Mouse (Mus musculus): ENCODE measurements around the gene Klf13.

Klf13 gene

GRCm38 (mm10) chr7:63905190-63905589 lies 33.5 kb downstream of the Klf13 start:
- no peak for DNase-seq

GRCm38 (mm10) chr7:63903635-63904380 lies 34.9 kb downstream of the Klf13 start:
- peak; percentile 16 for DNase-seq

GRCm38 (mm10) chr7:63902604-63903210 lies 36.0 kb downstream of the Klf13 start:
- DNase-seq = peak; percentile 43

GRCm38 (mm10) chr7:63901942-63902341 lies 36.8 kb downstream of the Klf13 start:
- peak; percentile 23 for DNase-seq

- no peak for DNase-seq
Measured at GRCm38 (mm10) chr7:63901346-63901745, 37.4 kb downstream of the Klf13 start.

- DNase-seq = no peak
Measured at GRCm38 (mm10) chr7:63900411-63900810, 38.3 kb downstream of the Klf13 start.

- no peak for DNase-seq
Measured at GRCm38 (mm10) chr7:63899925-63900324, 38.8 kb downstream of the Klf13 start.

- DNase-seq = no peak
Measured at GRCm38 (mm10) chr7:63898201-63898600, 40.5 kb downstream of the Klf13 start.

GRCm38 (mm10) chr7:63897655-63898054 lies 41.1 kb downstream of the Klf13 start:
- no peak for DNase-seq

- peak; percentile 93 for DNase-seq
Measured at GRCm38 (mm10) chr7:63896968-63897468, 41.7 kb downstream of the Klf13 start.

GRCm38 (mm10) chr7:63896276-63896967 lies 42.3 kb downstream of the Klf13 start:
- DNase-seq = no peak

- DNase-seq = no peak
Measured at GRCm38 (mm10) chr7:63895223-63895622, 43.5 kb downstream of the Klf13 start.

GRCm38 (mm10) chr7:63894662-63895061 lies 44.1 kb downstream of the Klf13 start:
- no peak for DNase-seq

- DNase-seq = no peak
Measured at GRCm38 (mm10) chr7:63893729-63894128, 45.0 kb downstream of the Klf13 start.

- DNase-seq = no peak
Measured at GRCm38 (mm10) chr7:63893201-63893600, 45.5 kb downstream of the Klf13 start.

- peak; percentile 39 for DNase-seq
Measured at GRCm38 (mm10) chr7:63891488-63892075, 47.1 kb downstream of the Klf13 start.

GRCm38 (mm10) chr7:63889116-63889975 lies 49.4 kb downstream of the Klf13 start:
- no peak for DNase-seq

GRCm38 (mm10) chr7:63888674-63889073 lies 50.0 kb downstream of the Klf13 start:
- DNase-seq = no peak

GRCm38 (mm10) chr7:63887602-63888123 lies 51.1 kb downstream of the Klf13 start:
- no peak for DNase-seq

- peak; percentile 35 for DNase-seq
Measured at GRCm38 (mm10) chr7:63887034-63887551, 51.6 kb downstream of the Klf13 start.

- DNase-seq = no peak
Measured at GRCm38 (mm10) chr7:63885025-63885424, 53.7 kb downstream of the Klf13 start.

- DNase-seq = no peak
Measured at GRCm38 (mm10) chr7:63882739-63883138, 56.0 kb downstream of the Klf13 start.
